Mouse (Mus musculus) left cerebral cortex, postnatal 4 days (tissue): ENCODE measurements at regions not wholly inside any gene's neighbourhood (a gene's known extent, or its start where the extent isn't known, plus 50 kb on each side); places are given as distances from the start of the nearest gene placed in this dataset.
"Not testable (repeated sequence)": the region's sequence is repeated elsewhere in the genome, so short reads cannot be mapped to it uniquely, and the experiment has no call there.

Experiments
- DNase-seq: peaks from one replicate; pipeline ENCODE4 v3.0.0-alpha.2; 2022
- intact Hi-C: fragments of 180-260 bp; cut with DNase I; formaldehyde crosslinking; loops from one replicate; pipeline ENCODE4 v1.15.1; 2025

DNA sequence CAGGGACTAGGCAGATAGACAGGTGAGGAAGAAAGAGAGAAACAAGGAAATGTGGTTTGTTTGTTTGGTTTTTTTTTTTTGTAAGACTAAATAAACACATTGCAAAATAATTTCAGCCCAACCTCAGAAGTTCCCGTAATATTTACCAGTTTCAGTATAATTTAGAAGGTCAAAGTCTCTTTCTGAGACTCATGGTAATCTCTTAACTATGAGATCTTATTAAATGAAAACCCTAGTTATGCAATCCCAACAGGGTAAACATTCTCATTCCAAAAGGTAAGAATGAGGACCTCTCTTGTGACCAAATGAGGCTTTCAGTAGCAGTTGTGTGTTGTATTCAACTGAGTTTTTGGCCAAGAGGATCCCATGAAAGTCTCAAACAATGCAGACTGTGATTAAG lies 524.7 kb upstream of the Kif18a start:
- intact Hi-C loops: no loop called here
- DNase-seq: no peak

DNA sequence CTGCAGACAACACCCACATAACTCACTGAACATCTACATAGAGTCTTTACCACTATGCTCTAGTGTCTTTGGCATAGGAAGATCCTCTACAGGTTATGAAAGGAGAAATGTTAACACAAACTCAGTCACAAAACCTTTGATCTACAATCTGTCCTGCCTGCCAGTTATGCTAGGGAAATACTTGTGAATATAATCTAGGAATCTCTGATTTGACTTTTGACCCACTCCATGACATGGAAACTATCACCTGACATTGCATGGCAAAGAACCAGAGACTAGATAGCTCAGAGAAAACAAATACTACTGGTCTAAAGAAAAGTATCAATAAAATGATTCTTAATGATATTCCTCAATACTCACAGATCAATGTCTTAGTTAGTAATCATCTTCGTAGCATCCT lies 524.3 kb upstream of the Kif18a start:
- intact Hi-C loops: no loop called here
- DNase-seq: no peak

DNA sequence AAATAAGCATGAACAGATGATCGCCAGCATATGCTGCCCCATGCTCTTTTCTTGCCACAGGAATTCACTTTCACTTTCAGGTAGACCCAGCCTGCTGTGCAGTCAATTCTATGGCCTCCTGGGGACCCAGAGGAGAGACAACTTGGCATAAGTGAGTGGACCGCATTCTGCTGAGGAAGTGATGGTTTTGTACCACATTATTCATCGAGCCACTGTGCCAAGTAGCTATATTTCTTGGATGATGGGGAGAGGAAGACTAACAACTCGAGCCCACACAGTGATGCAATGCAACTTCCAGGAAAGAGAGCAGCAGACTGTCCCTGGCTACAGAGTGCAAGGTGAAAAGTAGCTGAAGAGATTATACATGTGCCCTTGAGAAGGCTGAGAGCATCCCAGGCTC lies 515.8 kb upstream of the Kif18a start:
- DNase-seq: no peak
- intact Hi-C loops: no loop called here

DNA sequence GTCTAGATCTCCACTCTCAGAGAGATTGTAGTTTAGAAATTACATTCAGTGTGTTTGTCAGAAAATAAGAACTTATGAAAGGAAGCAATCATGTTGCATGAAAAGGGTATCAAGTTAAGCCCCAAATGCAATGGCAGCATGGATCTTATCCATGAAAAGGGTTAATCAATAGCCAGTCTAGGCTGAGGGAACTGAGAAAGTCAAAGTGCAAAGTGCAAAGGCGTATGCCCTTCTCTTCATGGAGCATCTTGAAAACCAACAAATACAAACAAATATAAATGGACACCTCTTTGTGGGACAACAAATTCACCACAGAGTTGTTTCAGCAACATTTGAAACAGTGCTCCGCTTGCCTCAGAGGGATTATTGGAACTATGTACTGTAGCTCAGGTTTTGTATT lies 514.1 kb upstream of the Kif18a start:
- DNase-seq: no peak
- intact Hi-C loops: no loop called here

DNA sequence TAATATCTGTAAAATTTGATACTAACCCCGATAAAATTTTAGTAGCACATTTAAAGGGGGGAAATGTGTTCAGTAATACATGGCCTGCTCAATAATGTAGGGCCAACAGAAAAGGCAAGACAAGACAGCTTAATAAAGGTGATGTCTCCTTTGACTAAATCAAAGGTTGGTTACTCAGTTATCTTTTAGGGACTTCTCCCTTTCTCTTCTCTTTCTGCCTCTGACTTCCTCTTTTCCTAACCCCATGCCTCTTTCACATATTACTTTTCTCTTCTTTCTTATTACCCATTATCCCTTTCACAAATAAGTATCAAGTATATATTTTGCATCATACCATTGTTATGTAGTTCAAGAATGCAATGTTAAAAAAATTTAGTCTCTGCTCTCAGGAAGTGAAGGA lies 510.2 kb upstream of the Kif18a start:
- intact Hi-C loops: no loop called here
- no peak for DNase-seq

DNA sequence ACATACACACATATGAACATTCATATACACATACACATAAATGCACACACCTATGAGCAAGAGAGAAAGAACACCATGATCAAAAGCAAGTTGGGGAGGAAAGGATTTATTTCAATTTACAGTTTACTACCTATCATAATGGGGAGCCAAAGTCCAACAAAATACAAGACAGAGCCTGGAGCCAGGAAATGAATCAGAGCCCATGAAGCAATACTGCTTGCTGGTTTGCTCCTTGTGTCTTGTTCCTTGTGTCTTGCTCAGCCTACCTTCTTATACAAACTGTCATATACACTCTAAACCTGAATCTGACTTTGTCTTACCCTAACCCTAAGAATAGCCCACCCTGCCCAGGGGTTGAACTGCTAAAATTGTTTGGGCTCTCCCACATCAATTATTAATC lies 497.1 kb upstream of the Kif18a start:
- intact Hi-C loops: no loop called here
- DNase-seq: no peak

DNA sequence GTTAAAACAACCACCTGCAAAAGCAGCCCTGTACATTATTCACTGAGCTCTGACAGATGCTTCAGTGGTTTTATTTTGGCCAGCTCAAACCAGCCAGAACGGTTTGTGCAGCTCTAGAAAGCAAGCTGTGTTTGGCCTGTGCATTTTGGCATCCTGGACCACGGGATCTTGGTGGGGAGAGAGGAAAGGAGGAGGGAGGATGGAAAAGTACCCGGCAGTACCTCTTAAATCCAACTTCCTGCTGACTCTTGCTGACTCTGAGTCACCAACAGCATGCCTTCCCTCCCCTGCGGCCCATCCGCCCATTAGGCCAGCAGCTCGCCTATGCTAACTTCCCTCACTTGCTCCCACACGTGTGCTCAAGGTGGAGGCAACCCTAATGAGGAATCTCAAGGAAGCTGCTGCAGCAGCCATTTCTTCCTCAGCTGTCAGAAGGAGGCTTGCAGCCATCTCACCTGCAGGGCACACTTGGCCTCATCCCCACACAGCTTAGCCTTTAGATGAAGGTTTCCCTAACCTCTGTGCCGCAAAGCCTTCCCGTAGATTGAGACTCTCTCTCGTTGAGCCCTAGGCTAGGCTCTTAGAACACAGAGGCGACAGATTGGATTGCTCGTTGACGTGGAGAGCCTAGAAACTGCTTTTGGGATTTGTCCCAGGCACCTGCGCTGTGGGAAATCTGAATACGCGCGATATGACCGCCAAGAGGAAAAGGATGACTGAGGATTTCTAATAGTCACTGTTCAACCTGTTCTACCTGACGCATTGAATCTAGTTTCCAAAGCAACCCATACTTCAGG lies 495.2 kb upstream of the Kif18a start:
- intact Hi-C loops: no loop called here
- DNase-seq: no peak

DNA sequence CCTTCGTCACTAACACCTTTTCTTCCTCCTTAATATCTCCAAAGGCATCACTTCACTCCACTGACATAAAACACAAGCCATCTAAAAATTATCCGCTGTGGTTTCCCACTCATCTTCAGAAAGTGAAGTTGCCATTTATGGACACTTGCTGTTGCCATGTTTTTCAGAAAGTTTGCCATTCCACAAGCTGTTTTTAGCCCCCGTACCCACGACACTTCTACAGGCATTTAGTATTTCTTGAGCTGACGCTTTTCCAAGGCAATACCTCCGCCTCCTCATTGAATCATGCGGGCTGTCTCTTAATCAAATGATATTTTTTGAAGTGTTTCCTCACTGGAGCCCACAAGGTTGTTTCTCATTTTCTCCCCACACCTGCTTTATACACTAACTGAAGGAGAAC lies 491.4 kb upstream of the Kif18a start:
- intact Hi-C loops: no loop called here
- DNase-seq: no peak

DNA sequence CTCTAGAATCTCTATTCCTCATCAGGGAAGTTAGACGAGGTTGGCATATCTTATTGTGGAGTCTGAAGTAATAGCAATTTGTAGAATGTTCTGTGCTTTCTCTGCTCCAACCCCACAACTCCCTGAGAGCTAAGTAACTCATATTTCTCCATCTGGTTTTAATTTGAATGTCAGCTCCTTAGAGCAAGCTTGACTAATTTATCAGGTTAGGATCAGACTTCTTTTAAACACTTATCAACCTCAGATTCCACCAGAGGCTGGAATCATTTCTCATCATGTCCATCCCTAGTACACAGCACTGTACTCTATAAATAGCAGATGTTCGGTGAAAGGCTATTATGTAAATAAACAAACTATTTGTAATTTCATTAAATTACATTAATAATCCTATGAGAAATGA lies 485.4 kb upstream of the Kif18a start:
- intact Hi-C loops: no loop called here
- no peak for DNase-seq

DNA sequence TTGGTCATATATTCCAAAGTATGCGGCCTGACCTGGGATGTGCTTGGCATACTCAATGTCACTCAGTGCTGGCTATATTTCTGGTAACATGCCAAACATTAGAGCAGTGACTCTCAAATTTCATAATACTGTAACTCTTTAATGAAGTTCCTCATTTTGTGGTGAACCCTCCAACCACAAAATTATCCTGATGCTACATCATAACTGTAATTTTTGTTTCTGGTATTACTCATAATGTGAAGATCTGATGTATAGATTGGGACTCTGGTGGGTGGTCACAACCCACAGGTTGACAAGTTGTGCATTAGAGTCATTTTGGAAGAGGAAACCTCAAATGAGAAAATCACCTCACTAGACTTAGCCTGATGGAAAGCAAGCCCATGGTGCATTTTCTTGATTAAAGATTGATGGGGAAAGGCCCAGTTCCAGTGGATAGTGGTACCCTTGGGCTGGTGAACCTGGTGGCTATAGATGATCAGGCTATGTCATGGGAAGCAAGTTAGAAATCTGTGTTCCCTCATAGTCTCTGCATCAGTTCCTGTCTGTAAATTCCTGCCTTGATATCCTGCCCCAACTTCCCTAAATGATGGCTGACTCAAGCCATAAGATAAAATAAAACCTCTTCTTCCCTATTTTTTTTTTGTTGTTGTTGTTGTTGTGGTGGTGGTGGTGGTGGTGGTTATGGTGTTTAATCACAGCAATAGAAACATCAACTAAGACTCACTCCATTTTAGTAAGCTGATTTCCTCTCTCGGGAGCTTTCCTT lies 483.5 kb upstream of the Kif18a start:
- intact Hi-C loops: no loop called here
- DNase-seq: no peak

DNA sequence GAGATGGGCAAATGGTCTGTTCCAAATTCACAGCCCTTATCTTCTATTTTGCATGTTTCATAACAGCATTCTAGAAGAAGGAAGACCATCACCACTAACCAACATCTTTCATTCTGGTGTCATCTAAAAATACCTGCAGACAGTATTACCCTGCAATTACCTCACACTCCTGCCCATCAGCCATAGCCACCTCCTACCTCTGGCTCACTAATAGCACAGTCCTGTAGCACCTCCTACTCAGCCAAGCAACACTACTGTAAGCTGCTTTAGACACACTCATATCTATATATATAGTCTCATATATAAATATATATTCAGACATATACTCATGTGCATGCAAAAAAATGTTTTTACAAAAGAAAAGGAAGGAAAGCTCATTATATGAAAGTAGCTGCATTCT lies 468.2 kb upstream of the Kif18a start:
- intact Hi-C loops: no loop called here
- DNase-seq: no peak

DNA sequence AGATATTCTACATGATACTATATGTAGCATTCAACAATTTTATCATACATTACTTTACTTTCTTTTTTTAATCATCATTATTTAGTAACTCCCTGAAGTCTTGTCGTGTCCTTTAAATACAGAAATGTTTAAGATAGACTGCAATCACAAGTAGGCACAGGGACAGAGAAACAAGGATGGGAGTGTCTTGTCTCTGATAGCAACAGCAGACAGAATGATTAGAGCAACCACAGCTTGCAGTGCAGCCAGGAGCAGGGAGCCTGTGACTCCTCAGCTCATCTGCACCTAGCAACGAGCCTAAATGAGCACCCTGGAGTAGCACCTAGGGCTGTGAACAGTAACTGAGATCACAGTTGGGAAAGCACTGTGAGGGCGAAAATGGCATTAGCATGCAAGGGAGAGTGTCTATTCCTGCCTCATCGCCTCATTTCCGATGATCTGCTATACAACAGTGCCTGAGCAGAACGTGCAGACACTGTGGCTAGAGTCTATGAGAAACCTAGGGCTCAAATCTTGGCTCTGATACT lies 467.4 kb upstream of the Kif18a start:
- intact Hi-C loops: no loop called here
- DNase-seq: no peak

DNA sequence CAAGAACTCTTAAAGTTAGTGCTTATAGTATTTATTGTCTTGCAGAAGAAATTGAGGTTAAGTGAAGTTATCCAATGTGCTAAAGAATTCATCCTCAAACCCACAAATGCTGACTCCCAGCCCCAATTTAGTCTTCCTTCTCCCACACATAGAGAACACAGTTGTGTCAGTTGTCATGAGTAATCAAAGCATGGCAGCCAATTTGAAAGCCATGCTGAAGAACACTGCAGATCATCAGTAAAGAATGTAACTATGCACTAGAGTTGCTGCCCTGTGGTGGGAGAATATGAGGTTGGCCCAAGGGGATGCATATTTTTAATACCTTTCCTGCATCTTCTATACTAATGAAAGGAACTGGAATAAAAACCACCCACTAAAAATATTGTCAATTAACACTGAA lies 464.0 kb upstream of the Kif18a start:
- intact Hi-C loops: no loop called here
- DNase-seq: no peak

DNA sequence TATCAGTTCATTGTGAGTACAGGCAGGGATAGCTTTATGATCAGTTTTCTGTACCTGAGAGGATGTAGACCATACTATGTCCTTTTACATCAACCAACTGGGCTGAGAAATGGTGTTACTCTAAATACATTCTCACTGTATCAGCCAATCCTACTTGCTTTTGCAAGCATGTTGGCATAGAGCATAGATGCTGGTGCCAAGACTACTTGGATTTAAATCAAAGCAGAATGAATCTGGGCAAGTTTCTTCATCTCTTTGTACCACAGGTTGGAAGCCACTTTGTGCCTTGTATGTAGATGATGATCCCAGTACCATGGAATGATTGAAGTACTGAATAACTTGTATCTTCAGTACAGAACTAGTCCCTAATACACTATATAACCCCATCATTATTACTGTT lies 456.5 kb upstream of the Kif18a start:
- intact Hi-C loops: no loop called here
- DNase-seq: no peak

DNA sequence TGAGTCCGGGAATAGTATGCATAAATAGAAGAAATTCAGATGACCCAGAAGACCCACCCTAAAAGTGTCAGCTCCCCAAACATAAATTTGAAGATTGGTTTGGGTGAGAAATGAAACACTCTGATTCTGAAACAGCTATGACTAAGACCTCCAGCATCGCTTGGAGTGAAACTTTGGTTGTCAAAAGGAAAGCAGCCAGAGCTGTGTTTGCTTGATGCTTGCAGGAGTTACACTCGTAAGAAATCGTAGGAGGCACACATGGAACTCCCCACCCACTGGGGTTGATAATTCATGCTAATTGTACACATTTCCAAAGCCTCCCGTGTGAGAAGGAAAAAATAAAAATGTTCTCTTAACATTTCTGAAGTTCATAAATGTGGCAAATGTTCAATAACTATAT lies 454.6 kb upstream of the Kif18a start:
- no peak for DNase-seq
- intact Hi-C loops: no loop called here

DNA sequence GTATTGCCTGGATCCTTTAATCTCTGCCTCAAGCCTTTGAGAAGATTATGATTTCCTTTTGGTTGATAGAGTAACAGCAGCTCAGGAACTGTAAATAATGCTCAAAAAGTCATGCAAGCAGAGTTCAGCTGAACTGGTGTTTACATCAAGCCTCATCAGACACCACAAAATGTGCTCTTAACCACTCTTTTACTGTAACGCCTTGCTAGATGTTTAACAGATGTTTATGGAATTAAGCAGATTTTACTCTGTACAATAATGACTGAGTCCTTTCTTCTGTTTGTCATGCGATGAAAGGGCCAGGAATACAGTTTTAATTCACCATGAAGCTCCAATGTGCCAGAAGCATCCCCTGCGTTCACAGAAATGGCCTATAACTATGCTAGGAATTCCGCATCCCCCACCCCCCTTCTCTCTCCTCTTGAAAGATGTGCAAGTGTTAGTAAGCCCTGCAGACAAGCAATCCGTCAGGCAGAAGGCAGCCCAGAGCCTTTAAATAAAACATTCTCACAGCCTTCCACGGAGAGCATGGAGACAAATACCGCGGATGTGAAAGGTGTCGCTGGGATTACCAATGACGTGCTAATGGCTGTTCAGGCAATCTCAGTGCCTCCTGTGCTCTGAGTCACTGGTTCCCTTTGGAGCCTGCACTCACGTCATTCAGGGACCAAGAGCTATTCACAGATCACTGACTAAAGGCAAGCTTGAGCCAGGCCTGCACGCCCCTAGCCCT lies 453.3 kb upstream of the Kif18a start:
- intact Hi-C loops: no loop called here
- peak; percentile 2 for DNase-seq

DNA sequence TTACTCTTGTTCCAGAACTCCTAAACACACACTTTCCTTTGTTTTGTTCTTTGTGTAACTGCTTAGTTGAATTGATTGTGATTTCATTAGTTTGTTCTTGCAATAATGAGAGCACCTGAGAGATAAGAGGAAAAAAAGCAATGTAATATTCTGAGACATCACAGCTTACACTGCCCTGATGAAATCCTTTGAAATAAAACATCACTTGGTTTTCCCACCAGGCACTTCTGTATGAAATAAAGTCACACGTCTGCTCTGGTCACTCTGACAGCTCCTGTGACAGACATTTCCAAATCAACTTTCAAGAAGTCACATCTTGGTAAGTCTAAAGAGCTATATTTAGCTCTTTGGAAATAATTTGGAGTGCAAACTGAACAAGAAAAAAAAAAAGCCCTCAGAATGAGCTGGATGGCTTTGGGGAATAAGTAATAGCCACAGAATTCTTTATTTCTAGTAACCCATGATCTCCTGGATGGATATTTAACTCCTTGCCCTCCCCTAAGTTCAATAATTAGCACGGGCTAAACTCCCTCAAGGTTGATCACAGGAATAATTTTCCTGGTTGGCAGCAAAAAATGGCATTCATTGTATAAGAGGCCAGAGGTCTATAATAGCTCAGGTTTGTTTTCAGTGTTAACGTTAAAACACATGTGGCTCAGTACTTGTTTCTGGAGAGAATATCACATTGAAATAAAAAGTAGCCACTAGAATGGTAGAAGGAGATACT lies 452.4 kb upstream of the Kif18a start:
- intact Hi-C loops: no loop called here
- DNase-seq: no peak

DNA sequence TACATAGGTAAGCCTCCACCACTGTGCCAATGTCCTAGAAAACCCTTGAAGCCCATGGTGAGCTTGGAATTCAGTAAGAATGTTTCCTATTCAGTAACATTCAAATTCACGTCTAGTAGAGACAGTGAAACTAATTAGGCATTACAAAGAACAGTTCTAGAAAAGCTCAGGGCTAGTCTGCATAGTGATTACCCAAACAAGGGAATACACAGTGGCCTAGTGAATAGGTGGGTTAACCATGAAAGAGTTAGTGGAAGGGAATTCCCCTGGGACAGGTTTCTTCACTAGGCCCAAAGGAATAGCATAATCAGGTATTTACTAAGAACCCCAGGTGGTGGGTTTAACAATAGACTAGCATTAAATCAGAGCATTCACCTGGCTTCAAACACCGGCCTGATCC lies 436.7 kb upstream of the Kif18a start:
- DNase-seq, intact Hi-C loops: not testable (repeated sequence)

DNA sequence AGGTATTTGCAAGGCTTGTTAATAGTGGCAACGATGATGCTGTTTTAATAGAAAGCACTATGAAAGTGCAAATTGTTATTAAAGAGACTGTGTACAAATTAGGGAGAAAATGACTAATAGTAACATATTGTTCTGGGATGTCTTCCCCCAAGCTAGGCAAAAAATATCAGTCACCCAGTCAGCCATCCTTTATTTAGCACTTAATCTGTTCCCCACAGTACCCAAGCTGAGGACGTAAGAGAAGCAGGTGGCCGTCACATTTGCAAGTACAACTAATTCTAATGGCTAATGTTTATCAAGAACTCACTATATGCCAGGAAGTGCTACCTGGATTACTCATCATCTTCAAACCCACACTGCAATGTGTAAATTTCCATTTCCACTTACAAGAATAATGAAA lies 432.5 kb upstream of the Kif18a start:
- intact Hi-C loops: no loop called here

DNA sequence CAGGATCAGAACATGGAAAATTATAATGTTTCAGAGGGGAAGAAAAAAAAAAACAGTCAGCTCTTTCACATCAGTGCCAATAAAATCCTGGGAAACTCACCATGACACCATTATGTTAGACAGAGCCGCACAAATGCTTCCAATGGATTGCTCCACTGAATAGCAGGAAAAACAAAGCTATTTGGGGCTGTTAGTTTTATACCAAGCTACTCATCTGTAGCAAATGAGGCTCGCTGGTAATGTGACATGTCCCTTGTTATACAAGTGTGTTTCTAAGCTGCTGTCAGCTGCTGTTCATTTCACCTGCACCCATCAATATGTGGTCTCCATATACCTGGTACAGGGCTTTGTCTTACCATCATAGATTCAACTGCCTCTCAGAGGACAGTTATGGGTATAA lies 426.1 kb upstream of the Kif18a start:
- intact Hi-C loops: no loop called here
- no peak for DNase-seq

More for the DNA sequence above, 432.5 kb upstream of the Kif18a start:
- DNase-seq: no peak

DNA sequence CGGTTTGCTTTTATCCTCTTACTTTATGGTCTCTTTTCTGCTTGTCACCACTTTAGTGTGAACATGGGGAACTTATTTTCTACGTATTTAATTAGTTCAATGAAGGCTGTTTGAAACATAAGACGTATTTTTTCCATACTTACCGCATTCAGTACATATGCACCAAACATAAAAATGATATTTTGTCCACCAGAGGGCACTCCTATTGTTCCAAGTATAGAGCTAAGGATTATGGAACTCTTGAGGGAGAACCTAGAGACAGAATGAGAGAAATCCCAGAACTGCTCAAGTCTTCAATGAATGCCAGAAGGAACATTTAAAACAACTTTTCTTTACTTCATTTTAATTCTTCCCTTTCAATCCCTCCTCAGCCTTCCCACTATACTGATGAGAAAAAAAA lies 403.4 kb upstream of the Kif18a start:
- no peak for DNase-seq
- intact Hi-C loops: loop anchor here (10.0 kb wide), 1 partner anchor 818 kb away; no protein-coding TSS in a partner anchor
